Mouse (Mus musculus): ENCODE measurements around the gene Kcnh7. TPM values are rescaled to one million over a fixed set of nuclear protein-coding genes. Genes with fewer than 3 reads are reported as not detected.
A peak's percentile ranks its signal among the peaks of the same experiment; 100 is the strongest.

Kcnh7 gene
- 2.6 and 2.7 TPM in 2 replicates for polyA plus RNA-seq (2014; fragmentation: Nextera tagmentation; extraction: Ambion mirVana)

- Histone ChIP-seq H3K36me3 (ENCODE audit: control insufficient read depth, insufficient read depth, low read length) (no peaks in the 10 kb centered on the region), H3K4me3 (ENCODE audit: low read depth, low read length) (peak within 1 kb of the TSS; percentile 50), H3K4me2 (ENCODE audit: low read depth, low read length, severe bottlenecking) (peak within 1 kb of the TSS; percentile 93), H3K9ac (ENCODE audit: low read length) (peak within 1 kb of the TSS; percentile 50), H3K9me3 (ENCODE audit: control insufficient read depth, low read length) (no peaks in the 10 kb centered on the region), H3K4me1 (replicated peaks; ENCODE audit: control insufficient read depth, insufficient read depth, low read length) (no peaks in the 10 kb centered on the region), H3K27me3 (ENCODE audit: control insufficient read depth, insufficient read depth, low read length) (no peaks in the 10 kb centered on the region; the same call in 1 of the 2 replicates), H3K27ac (ENCODE audit: low read depth, low read length) (no peak within 1 kb of the TSS)
- ATAC-seq (replicated peaks; ENCODE audit: low FRiP score) (peak; percentile 57), DNase-seq (ENCODE audit: low spot score) (peak; percentile 60)
- WGBS: 3% methylated on average over 47 of the region's 49 CpGs
These were observed at the start of gene Kcnh7 for GRCm38 (mm10) chr2:63183563-63184545. TSS of gene Kcnh7 (minus strand) at chr2:63184287.

- 66% methylated on average over 3 of the region's 3 CpGs for WGBS
- Histone ChIP-seq H3K4me2 (ENCODE audit: low read depth, low read length, severe bottlenecking) (no peak overlapping the region), H3K4me1 (replicated peaks; ENCODE audit: control insufficient read depth, insufficient read depth, low read length) (no peaks in the 10 kb centered on the region), H3K9ac (ENCODE audit: low read length) (no peak overlapping the region), H3K27ac (ENCODE audit: low read depth, low read length) (no peak overlapping the region), H3K4me3 (ENCODE audit: low read depth, low read length) (no peak overlapping the region), H3K36me3 (ENCODE audit: control insufficient read depth, insufficient read depth, low read length) (no peaks in the 10 kb centered on the region), H3K27me3 (ENCODE audit: control insufficient read depth, insufficient read depth, low read length) (no peaks in the 10 kb centered on the region), H3K9me3 (ENCODE audit: control insufficient read depth, low read length) (no peaks in the 10 kb centered on the region)
- DNase-seq (ENCODE audit: low spot score) (no peak), ATAC-seq (replicated peaks; ENCODE audit: low FRiP score) (no peak)
These were observed 23.3 kb upstream of the Kcnh7 start for GRCm38 (mm10) chr2:63207435-63207834.

- Histone ChIP-seq H3K9ac (ENCODE audit: low read length) (no peak overlapping the region), H3K27me3 (ENCODE audit: control insufficient read depth, insufficient read depth, low read length) (no peaks in the 10 kb centered on the region; the same call in 1 of the 2 replicates), H3K4me1 (replicated peaks; ENCODE audit: control insufficient read depth, insufficient read depth, low read length) (no peaks in the 10 kb centered on the region), H3K4me2 (ENCODE audit: low read depth, low read length, severe bottlenecking) (no peak overlapping the region), H3K9me3 (ENCODE audit: control insufficient read depth, low read length) (no peaks in the 10 kb centered on the region), H3K4me3 (ENCODE audit: low read depth, low read length) (no peak overlapping the region), H3K36me3 (ENCODE audit: control insufficient read depth, insufficient read depth, low read length) (no peaks in the 10 kb centered on the region), H3K27ac (ENCODE audit: low read depth, low read length) (no peak overlapping the region)
- DNase-seq (ENCODE audit: low spot score) (no peak), ATAC-seq (replicated peaks; ENCODE audit: low FRiP score) (no peak)
- 5% methylated on average over 2 of the region's 2 CpGs for WGBS
These were observed 1.9 kb upstream of the Kcnh7 start for GRCm38 (mm10) chr2:63186014-63186413.

GRCm38 (mm10) chr2:63184551-63185430 lies 704 bp upstream of the Kcnh7 start:
- Histone ChIP-seq H3K36me3 (ENCODE audit: control insufficient read depth, insufficient read depth, low read length) (no peaks in the 10 kb centered on the region), H3K27ac (ENCODE audit: low read depth, low read length) (no peak overlapping the region), H3K4me2 (ENCODE audit: low read depth, low read length, severe bottlenecking) (peak overlapping the region; percentile 93), H3K27me3 (ENCODE audit: control insufficient read depth, insufficient read depth, low read length) (no peaks in the 10 kb centered on the region; the same call in 1 of the 2 replicates), H3K4me3 (ENCODE audit: low read depth, low read length) (peak overlapping the region; percentile 50), H3K4me1 (replicated peaks; ENCODE audit: control insufficient read depth, insufficient read depth, low read length) (no peaks in the 10 kb centered on the region), H3K9ac (ENCODE audit: low read length) (peak overlapping the region; percentile 50), H3K9me3 (ENCODE audit: control insufficient read depth, low read length) (no peaks in the 10 kb centered on the region)
- 2% methylated on average over 15 of the region's 15 CpGs for WGBS
- DNase-seq (ENCODE audit: low spot score): peak; percentile 59
- peak; percentile 87 for ATAC-seq (replicated peaks; ENCODE audit: low FRiP score)

- H3K4me1 ChIP-seq (replicated peaks; ENCODE audit: control insufficient read depth, insufficient read depth, low read length): no peaks in the 10 kb centered on the region
- ATAC-seq (replicated peaks; ENCODE audit: low FRiP score) (no peak), DNase-seq (ENCODE audit: low spot score) (no peak)
- no peaks in the 10 kb centered on the region for H3K9me3 ChIP-seq (ENCODE audit: control insufficient read depth, low read length)
- H3K27me3 ChIP-seq (ENCODE audit: control insufficient read depth, insufficient read depth, low read length): no peaks in the 10 kb centered on the region
- no peak overlapping the region for H3K9ac ChIP-seq (ENCODE audit: low read length)
- no peak overlapping the region for H3K4me2 ChIP-seq (ENCODE audit: low read depth, low read length, severe bottlenecking)
- H3K27ac ChIP-seq (ENCODE audit: low read depth, low read length): no peak overlapping the region
- H3K4me3 ChIP-seq (ENCODE audit: low read depth, low read length): no peak overlapping the region
- H3K36me3 ChIP-seq (ENCODE audit: control insufficient read depth, insufficient read depth, low read length): no peaks in the 10 kb centered on the region
These were observed 30.4 kb downstream of the Kcnh7 start for GRCm38 (mm10) chr2:63153701-63154100.

GRCm38 (mm10) chr2:63127762-63128516 lies 56.1 kb downstream of the Kcnh7 start:
- Histone ChIP-seq H3K27ac (ENCODE audit: low read depth, low read length) (no peak overlapping the region), H3K4me2 (ENCODE audit: low read depth, low read length, severe bottlenecking) (no peak overlapping the region), H3K27me3 (ENCODE audit: control insufficient read depth, insufficient read depth, low read length) (no peaks in the 10 kb centered on the region), H3K9ac (ENCODE audit: low read length) (no peak overlapping the region), H3K36me3 (ENCODE audit: control insufficient read depth, insufficient read depth, low read length) (no peaks in the 10 kb centered on the region), H3K4me1 (replicated peaks; ENCODE audit: control insufficient read depth, insufficient read depth, low read length) (no peaks in the 10 kb centered on the region), H3K4me3 (ENCODE audit: low read depth, low read length) (no peak overlapping the region), H3K9me3 (ENCODE audit: control insufficient read depth, low read length) (no peaks in the 10 kb centered on the region)
- WGBS: 82% methylated on average over 2 of the region's 2 CpGs
- no peak for DNase-seq (ENCODE audit: low spot score)
- ATAC-seq (replicated peaks; ENCODE audit: low FRiP score): no peak

GRCm38 (mm10) chr2:63120316-63120715 lies 63.8 kb downstream of the Kcnh7 start:
- DNase-seq (ENCODE audit: low spot score) (no peak), ATAC-seq (replicated peaks; ENCODE audit: low FRiP score) (no peak)
- Histone ChIP-seq H3K4me3 (ENCODE audit: low read depth, low read length) (no peak overlapping the region), H3K9ac (ENCODE audit: low read length) (no peak overlapping the region), H3K36me3 (ENCODE audit: control insufficient read depth, insufficient read depth, low read length) (no peaks in the 10 kb centered on the region), H3K4me1 (replicated peaks; ENCODE audit: control insufficient read depth, insufficient read depth, low read length) (no peaks in the 10 kb centered on the region), H3K27ac (ENCODE audit: low read depth, low read length) (no peak overlapping the region), H3K27me3 (ENCODE audit: control insufficient read depth, insufficient read depth, low read length) (no peaks in the 10 kb centered on the region), H3K9me3 (ENCODE audit: control insufficient read depth, low read length) (no peaks in the 10 kb centered on the region), H3K4me2 (ENCODE audit: low read depth, low read length, severe bottlenecking) (no peak overlapping the region)
- WGBS: 69% methylated on average over 3 of the region's 3 CpGs
